Mouse (Mus musculus) heart, embryonic 11.5 days (tissue): ENCODE results near the gene Lmntd2. TPM values are rescaled to one million over a fixed set of nuclear protein-coding genes. Genes with fewer than 3 reads are reported as not detected.
"Not testable (repeated sequence)": the region's sequence is repeated elsewhere in the genome, so short reads cannot be mapped to it uniquely, and the experiment has no call there.

ENCODE experiments used
- ATAC-seq: fragments of 200-750 bp; cut with Nextera tagmentation; replicated peaks from 2 replicates; pipeline ENCODE4 v1.8.0; 2017; ENCODE audit warnings: moderate library complexity; ENCODE audit not compliant: insufficient number of reproducible peaks, low FRiP score, low TSS enrichment
- H3K27ac ChIP-seq: fragments of 300-500 bp; sonication (generic); 2 replicates; pipeline ENCODE4 v1.5.1; 2014; ENCODE audit warnings: mild to moderate bottlenecking, low read depth, low read length
- H3K27me3 ChIP-seq: fragments of 300-500 bp; sonication (generic); 2 replicates; pipeline ENCODE4 v1.6.1; 2014; ENCODE audit warnings: mild to moderate bottlenecking, low read length, mixed read lengths; ENCODE audit not compliant: control insufficient read depth, insufficient read depth
- H3K36me3 ChIP-seq: fragments of 300-500 bp; sonication (generic); 2 replicates; pipeline ENCODE4 v1.6.1; 2014; ENCODE audit warnings: mild to moderate bottlenecking, low read length, moderate library complexity, mixed read lengths; ENCODE audit not compliant: control insufficient read depth, insufficient read depth
- H3K4me1 ChIP-seq: fragments of 300-500 bp; sonication (generic); 2 replicates; pipeline ENCODE4 v1.6.1; 2014; ENCODE audit warnings: low read length; ENCODE audit not compliant: control insufficient read depth, insufficient read depth
- H3K4me2 ChIP-seq: fragments of 300-500 bp; sonication (generic); 2 replicates; pipeline ENCODE4 v1.6.1; 2014; ENCODE audit warnings: mild to moderate bottlenecking, moderate library complexity
- H3K4me3 ChIP-seq: fragments of 300-500 bp; sonication (generic); 2 replicates; pipeline ENCODE4 v1.5.1; 2014; ENCODE audit warnings: low read depth, low read length
- H3K9ac ChIP-seq: fragments of 300-500 bp; sonication (generic); 2 replicates; pipeline ENCODE4 v1.6.1; 2014; ENCODE audit warnings: mild to moderate bottlenecking, low read depth, low read length, moderate library complexity
- H3K9me3 ChIP-seq: fragments of 300-500 bp; sonication (generic); replicated peaks from 2 replicates; pipeline ENCODE4 v1.6.1; 2016; ENCODE audit warnings: low read length; ENCODE audit not compliant: control insufficient read depth
- WGBS: fragments of 180-500 bp; shearing (Covaris S2); extraction: QIAGEN DNeasy Blood & Tissue Kit; methylation state at CpG from one replicate; pipeline ENCODE4 v1.1.7; 2014; ENCODE audit not compliant: insufficient replicate concordance; 5-methylcytosine and 5-hydroxymethylcytosine counted together
- polyA plus RNA-seq: library from polyadenylated mRNA; unstranded; fragments of >200 nt; fragmentation: Nextera tagmentation; extraction: Ambion mirVana; gene quantifications from 2 replicates; pipeline ENCODE4 v1.2.1, GENCODE M21; 2014

Gene Lmntd2
- polyA plus RNA-seq = 0.46 and 0.99 TPM in 2 replicates

- peaks cover 20% of the 10 kb centered on the region for H3K4me1 ChIP-seq
- ATAC-seq = no peak
- 89% methylated on average over 11 of the region's 11 CpGs for WGBS
- peak within 1 kb of the TSS; percentile 80 for H3K9ac ChIP-seq
- H3K27ac ChIP-seq = peak within 1 kb of the TSS; percentile 70
- H3K27me3 ChIP-seq = no peaks in the 10 kb centered on the region
- H3K4me2 ChIP-seq = peak within 1 kb of the TSS; percentile 95
- peak within 1 kb of the TSS; percentile 76 for H3K4me3 ChIP-seq
- no peaks in the 10 kb centered on the region for H3K36me3 ChIP-seq
- no peaks in the 10 kb centered on the region for H3K9me3 ChIP-seq
Measured at GRCm38 (mm10) chr7:141213605-141214235, at the start of gene Lmntd2. TSS of gene Lmntd2 (minus strand) at chr7:141214080.

- no peak overlapping the region for H3K27ac ChIP-seq
- no peaks in the 10 kb centered on the region for H3K27me3 ChIP-seq
- no peak overlapping the region for H3K4me2 ChIP-seq
- no peaks in the 10 kb centered on the region for H3K9me3 ChIP-seq
- 86% methylated on average over 13 of the region's 13 CpGs for WGBS
- ATAC-seq = no peak
- no peak overlapping the region for H3K9ac ChIP-seq
- no peak overlapping the region for H3K4me3 ChIP-seq
- peaks cover 11% of the 10 kb centered on the region; the same call in 1 of the 2 replicates for H3K4me1 ChIP-seq
- H3K36me3 ChIP-seq = peaks cover 44% of the 10 kb centered on the region
Measured at GRCm38 (mm10) chr7:141263640-141264039, 49.8 kb upstream of the Lmntd2 start.

GRCm38 (mm10) chr7:141261480-141261879 is 47.6 kb upstream of the Lmntd2 start:
- ATAC-seq = no peak
- Histone ChIP-seq H3K27me3 (no peaks in the 10 kb centered on the region), H3K4me2 (no peak overlapping the region), H3K9ac (no peak overlapping the region), H3K9me3 (no peaks in the 10 kb centered on the region), H3K4me3 (no peak overlapping the region), H3K27ac (no peak overlapping the region), H3K4me1 (peaks cover 9% of the 10 kb centered on the region; the same call in 1 of the 2 replicates), H3K36me3 (peaks cover 63% of the 10 kb centered on the region)
- 83% methylated on average over 3 of the region's 3 CpGs for WGBS

GRCm38 (mm10) chr7:141256159-141256558 is 42.3 kb upstream of the Lmntd2 start:
- ATAC-seq = no peak
- H3K36me3 ChIP-seq = peaks cover 59% of the 10 kb centered on the region
- H3K4me2 ChIP-seq = no peak overlapping the region
- H3K27me3 ChIP-seq = no peaks in the 10 kb centered on the region
- H3K4me1 ChIP-seq = no peaks in the 10 kb centered on the region
- H3K4me3 ChIP-seq = no peak overlapping the region
- H3K9ac ChIP-seq = no peak overlapping the region
- H3K9me3 ChIP-seq = no peaks in the 10 kb centered on the region
- WGBS = 93% methylated on average over 10 of the region's 10 CpGs
- no peak overlapping the region for H3K27ac ChIP-seq

GRCm38 (mm10) chr7:141250486-141250885 is 36.6 kb upstream of the Lmntd2 start:
- ATAC-seq, H3K9ac ChIP-seq, H3K27ac ChIP-seq, H3K4me1 ChIP-seq, H3K4me2 ChIP-seq, H3K27me3 ChIP-seq, H3K9me3 ChIP-seq, H3K4me3 ChIP-seq: not testable (repeated sequence)
- peaks cover 37% of the 10 kb centered on the region for H3K36me3 ChIP-seq
- 95% methylated on average over 4 of the region's 4 CpGs for WGBS

GRCm38 (mm10) chr7:141231551-141231950 is 17.7 kb upstream of the Lmntd2 start:
- no peak overlapping the region for H3K27ac ChIP-seq
- no peak overlapping the region for H3K4me2 ChIP-seq
- H3K36me3 ChIP-seq = peaks cover 32% of the 10 kb centered on the region
- 94% methylated on average over 9 of the region's 10 CpGs for WGBS
- no peak overlapping the region for H3K4me3 ChIP-seq
- no peaks in the 10 kb centered on the region for H3K27me3 ChIP-seq
- no peak for ATAC-seq
- no peaks in the 10 kb centered on the region for H3K9me3 ChIP-seq
- no peak overlapping the region for H3K9ac ChIP-seq
- peaks cover 13% of the 10 kb centered on the region for H3K4me1 ChIP-seq

GRCm38 (mm10) chr7:141231111-141231510 is 17.2 kb upstream of the Lmntd2 start:
- no peak overlapping the region for H3K4me2 ChIP-seq
- peaks cover 29% of the 10 kb centered on the region for H3K36me3 ChIP-seq
- no peaks in the 10 kb centered on the region for H3K9me3 ChIP-seq
- no peak overlapping the region for H3K9ac ChIP-seq
- H3K27ac ChIP-seq = no peak overlapping the region
- no peak overlapping the region for H3K4me3 ChIP-seq
- no peaks in the 10 kb centered on the region for H3K27me3 ChIP-seq
- H3K4me1 ChIP-seq = peaks cover 13% of the 10 kb centered on the region
- ATAC-seq = no peak
- 92% methylated on average over 3 of the region's 3 CpGs for WGBS

- no peak overlapping the region for H3K4me3 ChIP-seq
- no peak for ATAC-seq
- peak overlapping the region; percentile 43; the same call in 1 of the 2 replicates for H3K9ac ChIP-seq
- WGBS = 88% methylated on average over 4 of the region's 4 CpGs
- H3K27me3 ChIP-seq = no peaks in the 10 kb centered on the region
- H3K4me1 ChIP-seq = peaks cover 13% of the 10 kb centered on the region
- peaks cover 27% of the 10 kb centered on the region for H3K36me3 ChIP-seq
- H3K27ac ChIP-seq = no peak overlapping the region
- no peaks in the 10 kb centered on the region for H3K9me3 ChIP-seq
- H3K4me2 ChIP-seq = peak overlapping the region; percentile 11; the same call in 1 of the 2 replicates
Measured at GRCm38 (mm10) chr7:141230570-141230969, 16.7 kb upstream of the Lmntd2 start.

GRCm38 (mm10) chr7:141229702-141230101 is 15.8 kb upstream of the Lmntd2 start:
- no peaks in the 10 kb centered on the region for H3K27me3 ChIP-seq
- peak overlapping the region; percentile 76 for H3K4me2 ChIP-seq
- H3K36me3 ChIP-seq = peaks cover 27% of the 10 kb centered on the region
- 49% methylated on average over 6 of the region's 6 CpGs for WGBS
- H3K27ac ChIP-seq = no peak overlapping the region
- H3K9ac ChIP-seq = peak overlapping the region; percentile 98
- H3K4me3 ChIP-seq = peak overlapping the region; percentile 97
- no peak for ATAC-seq
- H3K4me1 ChIP-seq = peaks cover 13% of the 10 kb centered on the region
- no peaks in the 10 kb centered on the region for H3K9me3 ChIP-seq
